Mouse (Mus musculus) stomach, embryonic 15.5 days (tissue): ENCODE data around the gene Gm17428. TPM values are rescaled to one million over a fixed set of nuclear protein-coding genes. Genes with fewer than 3 reads are reported as not detected.
A peak's percentile ranks its signal among the peaks of the same experiment; 100 is the strongest.

Experiments used
- ATAC-seq: fragments of 200-750 bp; cut with Nextera tagmentation; 2 replicates; pipeline ENCODE4 v1.8.0; 2017; ENCODE audit warnings: low read depth, moderate number of reproducible peaks, moderate TSS enrichment; ENCODE audit not compliant: insufficient read depth, low FRiP score
- H3K27ac ChIP-seq: fragments of 300-500 bp; sonication (generic); 2 replicates; pipeline ENCODE4 v1.5.1; 2015; ENCODE audit warnings: mild to moderate bottlenecking, inconsistent platforms
- H3K27me3 ChIP-seq: fragments of 300-500 bp; sonication (generic); replicated peaks from 2 replicates; pipeline ENCODE4 v1.6.1; 2015; ENCODE audit warnings: inconsistent platforms
- H3K36me3 ChIP-seq: fragments of 300-500 bp; sonication (generic); 2 replicates; pipeline ENCODE4 v1.6.1; 2015; ENCODE audit warnings: inconsistent platforms
- H3K4me1 ChIP-seq: fragments of 300-500 bp; sonication (generic); 2 replicates; pipeline ENCODE4 v1.6.1; 2015; ENCODE audit warnings: inconsistent platforms
- H3K4me2 ChIP-seq: fragments of 300-500 bp; sonication (generic); 2 replicates; pipeline ENCODE4 v1.6.1; 2015; ENCODE audit warnings: mild to moderate bottlenecking, inconsistent platforms
- H3K4me3 ChIP-seq: fragments of 300-500 bp; sonication (generic); replicated peaks from 2 replicates; pipeline ENCODE4 v1.5.1; 2015; ENCODE audit warnings: inconsistent platforms
- H3K9ac ChIP-seq: fragments of 300-500 bp; sonication (generic); 2 replicates; pipeline ENCODE4 v1.6.1; 2015; ENCODE audit warnings: inconsistent platforms
- H3K9me3 ChIP-seq: fragments of 300-500 bp; sonication (generic); 2 replicates; pipeline ENCODE4 v1.6.1; 2016; ENCODE audit warnings: inconsistent platforms
- WGBS: fragments of 180-500 bp; shearing (Covaris S2); methylation state at CpG from one replicate; pipeline ENCODE4 v1.1.7; 2015; 5-methylcytosine and 5-hydroxymethylcytosine counted together
- polyA plus RNA-seq: library from polyadenylated mRNA; unstranded; fragments of >200 nt; fragmentation: Nextera tagmentation; extraction: Ambion mirVana; gene quantifications from 2 replicates; pipeline ENCODE4 v1.2.1, GENCODE M21; 2015

Gm17428 gene
- polyA plus RNA-seq, 1 experiment from 2014 or later, result not detected

DNA sequence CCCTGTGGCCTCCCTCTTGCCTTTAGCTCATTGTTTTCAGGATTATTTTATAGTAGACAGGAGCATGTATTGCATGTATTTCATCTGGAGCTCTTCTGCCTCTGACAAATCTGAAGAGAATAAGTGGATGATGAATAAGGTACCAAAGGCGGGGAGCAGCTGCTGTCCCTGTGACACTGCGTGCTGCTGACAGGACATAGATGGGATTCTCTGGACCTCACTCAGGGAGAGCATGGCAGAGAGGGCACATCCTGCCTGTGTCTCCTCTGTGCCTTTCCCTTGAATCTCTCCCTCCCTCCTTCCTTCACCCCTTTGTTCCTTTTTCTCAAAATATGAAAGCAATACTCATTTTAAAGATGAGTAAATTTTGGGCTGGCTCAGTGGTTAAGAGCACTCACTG, 28.8 kb downstream of the Gm17428 start:
- H3K9ac ChIP-seq, result no peak overlapping the region
- H3K4me3 ChIP-seq, result no peak overlapping the region
- ATAC-seq, result no peak
- no peaks in the 10 kb centered on the region for H3K9me3 ChIP-seq
- H3K36me3 ChIP-seq, result no peaks in the 10 kb centered on the region
- no peaks in the 10 kb centered on the region for H3K27me3 ChIP-seq
- H3K4me2 ChIP-seq, result no peak overlapping the region
- WGBS, result 64% methylated on average over 2 of the region's 2 CpGs
- peaks cover 7% of the 10 kb centered on the region; the same call in 1 of the 2 replicates for H3K4me1 ChIP-seq
- H3K27ac ChIP-seq, result no peak overlapping the region

DNA sequence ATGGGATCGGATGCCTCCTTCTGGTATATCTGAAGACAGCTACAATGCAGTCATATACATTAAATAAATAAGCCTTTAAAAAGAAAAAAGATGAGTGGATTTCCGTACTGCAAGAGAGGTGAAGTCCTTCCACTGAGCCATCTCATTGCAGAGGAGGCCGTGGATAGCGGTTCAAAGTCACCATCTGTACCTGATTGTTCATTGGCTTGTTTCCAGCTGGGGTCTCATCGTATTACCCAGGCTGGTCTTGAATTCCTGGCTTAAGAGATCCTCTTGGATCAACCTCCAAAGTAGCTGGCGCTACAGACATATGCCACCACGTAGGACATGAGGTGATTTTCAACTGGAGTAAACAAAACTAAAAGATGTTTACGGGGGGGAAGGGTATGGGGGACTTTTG, 29.2 kb downstream of the Gm17428 start:
- ATAC-seq, result no peak
- no peak overlapping the region for H3K27ac ChIP-seq
- no peak overlapping the region for H3K4me2 ChIP-seq
- 84% methylated on average over 8 of the region's 8 CpGs for WGBS
- no peak overlapping the region for H3K4me3 ChIP-seq
- no peak overlapping the region for H3K9ac ChIP-seq
- H3K9me3 ChIP-seq, result no peaks in the 10 kb centered on the region
- H3K27me3 ChIP-seq, result no peaks in the 10 kb centered on the region
- H3K36me3 ChIP-seq, result no peaks in the 10 kb centered on the region
- H3K4me1 ChIP-seq, result peaks cover 7% of the 10 kb centered on the region; the same call in 1 of the 2 replicates

DNA sequence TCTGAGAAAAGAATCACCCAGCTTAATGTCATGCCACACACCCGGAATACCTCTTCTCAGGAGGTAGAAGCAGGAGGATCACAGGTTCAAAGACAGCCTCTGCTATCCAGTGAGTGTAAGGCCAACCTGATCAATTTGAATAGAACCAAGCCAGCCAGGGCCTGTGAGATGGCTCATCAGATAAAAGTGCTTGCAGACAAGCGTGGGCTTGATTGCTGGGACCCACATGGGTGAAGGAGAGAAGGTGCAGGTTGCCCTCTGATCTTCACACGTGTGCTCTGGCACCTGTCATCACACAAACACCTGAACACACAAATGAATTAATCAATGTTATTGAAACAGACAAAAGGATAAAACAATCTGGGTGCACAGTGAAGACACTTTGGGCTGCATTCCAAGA, 29.8 kb downstream of the Gm17428 start:
- H3K27me3 ChIP-seq, result no peaks in the 10 kb centered on the region
- no peak overlapping the region for H3K27ac ChIP-seq
- 59% methylated on average over 3 of the region's 3 CpGs for WGBS
- no peak overlapping the region for H3K9ac ChIP-seq
- no peaks in the 10 kb centered on the region for H3K36me3 ChIP-seq
- H3K4me3 ChIP-seq, result no peak overlapping the region
- H3K4me2 ChIP-seq, result no peak overlapping the region
- no peaks in the 10 kb centered on the region for H3K9me3 ChIP-seq
- ATAC-seq, result no peak
- peaks cover 7% of the 10 kb centered on the region; the same call in 1 of the 2 replicates for H3K4me1 ChIP-seq

DNA sequence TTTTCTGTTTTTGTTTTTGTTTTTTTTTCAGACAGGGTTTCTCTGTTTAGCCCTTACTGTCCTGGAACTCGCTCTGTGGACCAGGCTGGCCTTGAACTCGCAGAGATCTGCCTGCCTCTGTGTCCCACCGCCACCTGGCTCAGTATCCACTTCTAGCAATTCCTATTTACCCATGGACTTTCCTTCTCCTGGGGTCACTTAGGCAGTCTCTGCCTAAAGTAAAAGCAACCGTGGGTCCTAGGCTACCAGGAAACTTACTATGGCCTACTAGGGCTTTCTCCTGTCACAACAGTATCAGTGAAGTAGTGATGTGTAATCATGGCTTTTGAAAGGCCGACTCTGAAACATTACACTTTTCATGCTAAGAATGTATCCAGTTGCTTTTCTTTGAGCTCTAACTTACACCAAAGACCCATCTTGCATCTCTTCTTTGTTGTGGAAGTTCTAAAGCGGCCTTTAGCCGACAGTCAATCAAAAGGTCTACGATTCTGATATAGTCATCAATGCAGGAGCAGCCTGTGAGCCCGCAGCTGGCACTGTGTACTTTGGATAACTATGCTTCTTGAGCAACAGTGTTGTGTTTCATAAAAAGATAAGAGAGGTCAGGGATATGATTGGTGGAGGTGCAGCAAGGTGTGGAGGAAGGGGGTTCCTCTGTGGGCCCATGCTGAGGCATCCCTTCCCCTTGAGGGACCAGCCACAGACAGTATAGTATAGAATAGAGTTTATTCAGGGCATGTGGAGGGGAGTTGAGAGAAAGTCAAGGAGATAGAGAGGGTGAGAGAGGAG, 30.6 kb downstream of the Gm17428 start:
- no peak overlapping the region for H3K27ac ChIP-seq
- H3K4me1 ChIP-seq, result peaks cover 7% of the 10 kb centered on the region; the same call in 1 of the 2 replicates
- no peak for ATAC-seq
- H3K4me3 ChIP-seq, result no peak overlapping the region
- no peaks in the 10 kb centered on the region for H3K27me3 ChIP-seq
- H3K9ac ChIP-seq, result no peak overlapping the region
- H3K9me3 ChIP-seq, result no peaks in the 10 kb centered on the region
- WGBS, result 71% methylated on average over 9 of the region's 9 CpGs
- H3K36me3 ChIP-seq, result no peaks in the 10 kb centered on the region
- no peak overlapping the region for H3K4me2 ChIP-seq

- Histone ChIP-seq H3K36me3 (no peaks in the 10 kb centered on the region), H3K4me1 (peaks cover 6% of the 10 kb centered on the region; the same call in 1 of the 2 replicates), H3K27ac (no peak overlapping the region), H3K27me3 (no peaks in the 10 kb centered on the region), H3K9me3 (no peaks in the 10 kb centered on the region), H3K4me3 (no peak overlapping the region), H3K4me2 (no peak overlapping the region), H3K9ac (no peak overlapping the region)
- no peak for ATAC-seq
- 80% methylated on average over 8 of the region's 8 CpGs for WGBS
Measured at GRCm38 (mm10) chr14:55008417-55008816, 31.7 kb downstream of the Gm17428 start.

GRCm38 (mm10) chr14:55011116-55011515, 34.4 kb downstream of the Gm17428 start:
- no peak overlapping the region for H3K4me3 ChIP-seq
- ATAC-seq, result no peak
- WGBS, result 66% methylated on average over 4 of the region's 4 CpGs

GRCm38 (mm10) chr14:55014591-55014990, 37.9 kb downstream of the Gm17428 start:
- Histone ChIP-seq H3K9me3 (no peaks in the 10 kb centered on the region), H3K4me1 (no peaks in the 10 kb centered on the region), H3K27ac (peak overlapping the region; percentile 93), H3K9ac (peak overlapping the region; percentile 47; the same call in 1 of the 2 replicates), H3K4me3 (peak overlapping the region; percentile 51), H3K36me3 (peaks cover 10% of the 10 kb centered on the region; the same call in 1 of the 2 replicates), H3K4me2 (peak overlapping the region; percentile 70), H3K27me3 (no peaks in the 10 kb centered on the region)
- peak; percentile 47 for ATAC-seq
- WGBS, result under 1% methylated on average over 27 of the region's 27 CpGs

More at GRCm38 (mm10) chr14:55011116-55011515, 34.4 kb downstream of the Gm17428 start:
- Histone ChIP-seq H3K27me3 (no peaks in the 10 kb centered on the region), H3K4me1 (no peaks in the 10 kb centered on the region), H3K9me3 (no peaks in the 10 kb centered on the region), H3K36me3 (no peaks in the 10 kb centered on the region), H3K4me2 (no peak overlapping the region), H3K9ac (no peak overlapping the region), H3K27ac (no peak overlapping the region)

- H3K27ac ChIP-seq, result peak within 1 kb of the TSS; percentile 93
- H3K9ac ChIP-seq, result peak within 1 kb of the TSS; percentile 81
- peak; percentile 96 for ATAC-seq
- under 1% methylated on average over 36 of the region's 36 CpGs for WGBS
- H3K9me3 ChIP-seq, result no peaks in the 10 kb centered on the region
- H3K4me3 ChIP-seq, result peak within 1 kb of the TSS; percentile 75
- H3K4me1 ChIP-seq, result no peaks in the 10 kb centered on the region
- H3K36me3 ChIP-seq, result peaks cover 14% of the 10 kb centered on the region; the same call in 1 of the 2 replicates
- H3K27me3 ChIP-seq, result no peaks in the 10 kb centered on the region
- H3K4me2 ChIP-seq, result peak within 1 kb of the TSS; percentile 70
Measured at GRCm38 (mm10) chr14:55014991-55015766, 38.4 kb downstream of the Gm17428 start, which contains the start of gene Ngdn. Ngdn (plus strand) TSS chr14:55015454.

GRCm38 (mm10) chr14:55015767-55016111, 39.0 kb downstream of the Gm17428 start:
- peak overlapping the region; percentile 81 for H3K9ac ChIP-seq
- H3K27ac ChIP-seq, result peak overlapping the region; percentile 77
- peak overlapping the region; percentile 75 for H3K4me3 ChIP-seq
- peak overlapping the region; percentile 66 for H3K4me2 ChIP-seq
- H3K36me3 ChIP-seq, result peaks cover 19% of the 10 kb centered on the region
- no peaks in the 10 kb centered on the region for H3K9me3 ChIP-seq
- H3K27me3 ChIP-seq, result no peaks in the 10 kb centered on the region
- no peak; the same call in 1 of the 2 replicates for ATAC-seq
- under 1% methylated on average over 17 of the region's 17 CpGs for WGBS
- H3K4me1 ChIP-seq, result no peaks in the 10 kb centered on the region

- no peak overlapping the region for H3K9ac ChIP-seq
- 90% methylated on average over 16 of the region's 16 CpGs for WGBS
- no peak overlapping the region for H3K27ac ChIP-seq
- H3K9me3 ChIP-seq, result no peaks in the 10 kb centered on the region
- H3K4me3 ChIP-seq, result no peak overlapping the region
- peaks cover 29% of the 10 kb centered on the region for H3K36me3 ChIP-seq
- no peak for ATAC-seq
- H3K4me1 ChIP-seq, result no peaks in the 10 kb centered on the region
- no peak overlapping the region for H3K4me2 ChIP-seq
- H3K27me3 ChIP-seq, result no peaks in the 10 kb centered on the region
Measured at GRCm38 (mm10) chr14:55016876-55017275, 40.1 kb downstream of the Gm17428 start.

DNA sequence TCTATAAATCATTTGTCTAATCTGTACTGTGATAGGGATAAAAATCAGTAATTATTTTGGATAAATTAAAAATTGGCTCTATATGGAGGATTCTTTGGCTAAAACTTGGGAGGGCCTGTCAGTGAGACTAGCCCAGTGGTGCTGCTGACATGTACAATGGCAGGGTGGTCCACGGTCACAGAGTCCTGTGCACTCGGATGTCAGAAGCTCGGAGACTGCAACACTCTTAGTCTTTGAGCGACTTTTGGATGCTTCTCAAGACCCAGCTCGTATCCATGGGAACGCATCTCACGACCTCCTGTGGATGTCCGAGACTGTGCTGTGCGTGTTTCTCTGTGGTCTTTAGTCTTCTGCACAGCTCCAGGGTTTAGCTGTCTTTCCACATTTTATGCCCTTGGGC, 43.7 kb downstream of the Gm17428 start:
- Histone ChIP-seq H3K27ac (no peak overlapping the region), H3K4me3 (no peak overlapping the region), H3K36me3 (peaks cover 45% of the 10 kb centered on the region), H3K27me3 (no peaks in the 10 kb centered on the region), H3K9me3 (no peaks in the 10 kb centered on the region), H3K4me2 (no peak overlapping the region), H3K4me1 (no peaks in the 10 kb centered on the region), H3K9ac (no peak overlapping the region)
- no peak for ATAC-seq
- 92% methylated on average over 9 of the region's 9 CpGs for WGBS

DNA sequence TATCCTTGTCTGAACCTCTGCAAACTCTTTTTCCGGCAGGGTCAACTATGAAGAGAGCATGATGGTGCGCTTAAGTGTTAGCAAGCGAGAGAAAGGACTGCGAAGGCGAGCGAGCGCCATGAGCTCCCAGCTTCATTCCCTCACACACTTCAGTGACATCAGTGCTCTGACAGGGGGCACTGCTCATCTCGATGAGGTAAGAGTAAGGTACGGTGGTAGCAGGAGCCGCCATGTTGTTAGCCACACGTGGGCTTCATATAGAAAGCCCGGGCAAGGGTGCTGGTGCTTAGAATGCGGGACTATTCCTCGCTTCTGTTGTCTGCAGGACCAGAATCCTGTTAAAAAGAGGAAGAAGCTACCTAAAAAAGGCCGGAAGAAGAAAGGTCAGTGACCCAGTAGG, 46.3 kb downstream of the Gm17428 start:
- 87% methylated on average over 15 of the region's 15 CpGs for WGBS
- no peak overlapping the region for H3K4me3 ChIP-seq
- H3K36me3 ChIP-seq, result peaks cover 43% of the 10 kb centered on the region
- H3K4me1 ChIP-seq, result no peaks in the 10 kb centered on the region
- no peak for ATAC-seq
- H3K27ac ChIP-seq, result no peak overlapping the region
- no peak overlapping the region for H3K9ac ChIP-seq
- no peaks in the 10 kb centered on the region for H3K27me3 ChIP-seq
- H3K9me3 ChIP-seq, result no peaks in the 10 kb centered on the region
- H3K4me2 ChIP-seq, result no peak overlapping the region
